Mouse (Mus musculus) stomach, embryonic 14.5 days (tissue): Measurements from ENCODE around the gene Bach2. TPM values are rescaled to one million over a fixed set of nuclear protein-coding genes. Genes with fewer than 3 reads are reported as not detected.

Source experiments
- ATAC-seq: fragments of 200-750 bp; cut with Nextera tagmentation; 2 replicates; pipeline ENCODE4 v1.8.0; 2017; ENCODE audit warnings: low read depth, moderate TSS enrichment; ENCODE audit not compliant: insufficient number of reproducible peaks, insufficient read depth, low FRiP score
- H3K27ac ChIP-seq: fragments of 300-500 bp; sonication (generic); 2 replicates; pipeline ENCODE4 v1.5.1; 2014; ENCODE audit warnings: mild to moderate bottlenecking, low read length, moderate library complexity, mixed read lengths
- H3K27me3 ChIP-seq: fragments of 300-500 bp; sonication (generic); 2 replicates; pipeline ENCODE4 v1.6.1; 2014; ENCODE audit warnings: low read length, control low read depth, mixed read lengths; ENCODE audit not compliant: control insufficient read depth, insufficient read depth
- H3K36me3 ChIP-seq: fragments of 300-500 bp; sonication (generic); 2 replicates; pipeline ENCODE4 v1.6.1; 2014; ENCODE audit warnings: mild to moderate bottlenecking, control low read depth, low read length, moderate library complexity, mixed read lengths; ENCODE audit not compliant: control insufficient read depth, insufficient read depth
- H3K4me1 ChIP-seq: fragments of 300-500 bp; sonication (generic); 2 replicates; pipeline ENCODE4 v1.6.1; 2014; ENCODE audit warnings: low read length, control low read depth, mixed read lengths; ENCODE audit not compliant: control insufficient read depth, insufficient read depth
- H3K4me2 ChIP-seq: fragments of 300-500 bp; sonication (generic); replicated peaks from 2 replicates; pipeline ENCODE4 v1.6.1; 2014; ENCODE audit warnings: low read depth, low read length, control low read depth
- H3K4me3 ChIP-seq: fragments of 300-500 bp; sonication (generic); 2 replicates; pipeline ENCODE4 v1.5.1; 2014; ENCODE audit warnings: low read depth, low read length, control low read depth
- H3K9ac ChIP-seq: fragments of 300-500 bp; sonication (generic); replicated peaks from 2 replicates; pipeline ENCODE4 v1.6.1; 2014; ENCODE audit warnings: low read depth, mild to moderate bottlenecking, control low read depth, low read length, moderate library complexity, mixed read lengths
- H3K9me3 ChIP-seq: fragments of 300-500 bp; sonication (generic); 2 replicates; pipeline ENCODE4 v1.6.1; 2016; ENCODE audit warnings: low read depth, low read length, control low read depth; ENCODE audit not compliant: control insufficient read depth
- WGBS: fragments of 180-500 bp; shearing (Covaris S2); extraction: QIAGEN DNeasy Blood & Tissue Kit; methylation state at CpG from one replicate; pipeline ENCODE4 v1.1.7; 2014; 5-methylcytosine and 5-hydroxymethylcytosine counted together
- polyA plus RNA-seq: library from polyadenylated mRNA; unstranded; fragments of >200 nt; fragmentation: Nextera tagmentation; extraction: Ambion mirVana; gene quantifications from 2 replicates; pipeline ENCODE4 v1.2.1, GENCODE M21; 2014

The Bach2 gene
- polyA plus RNA-seq, 1 experiment from 2014 or later = 8.4 TPM

- H3K4me3 ChIP-seq = no peak overlapping the region
- 51% methylated on average over 9 of the region's 9 CpGs for WGBS
- no peak overlapping the region for H3K9ac ChIP-seq
- peaks cover 12% of the 10 kb centered on the region; the same call in 1 of the 2 replicates for H3K4me1 ChIP-seq
- no peak overlapping the region for H3K27ac ChIP-seq
- H3K4me2 ChIP-seq = no peak overlapping the region
- no peak for ATAC-seq
- H3K9me3 ChIP-seq = no peaks in the 10 kb centered on the region
- no peaks in the 10 kb centered on the region for H3K27me3 ChIP-seq
- H3K36me3 ChIP-seq = no peaks in the 10 kb centered on the region
Measured at GRCm38 (mm10) chr4:32575165-32575564, 336.6 kb downstream of the Bach2 start.

- ATAC-seq = no peak
- Histone ChIP-seq H3K4me3 (no peak overlapping the region), H3K4me2 (no peak overlapping the region), H3K27ac (no peak overlapping the region), H3K4me1 (no peaks in the 10 kb centered on the region), H3K36me3 (no peaks in the 10 kb centered on the region), H3K9me3 (no peaks in the 10 kb centered on the region), H3K27me3 (no peaks in the 10 kb centered on the region), H3K9ac (no peak overlapping the region)
- 76% methylated on average over 8 of the region's 8 CpGs for WGBS
Measured at GRCm38 (mm10) chr4:32579850-32580249, 341.2 kb downstream of the Bach2 start.

- ATAC-seq = no peak
- Histone ChIP-seq H3K9ac (no peak overlapping the region), H3K36me3 (no peaks in the 10 kb centered on the region), H3K27me3 (no peaks in the 10 kb centered on the region), H3K27ac (no peak overlapping the region), H3K4me3 (no peak overlapping the region), H3K9me3 (no peaks in the 10 kb centered on the region), H3K4me2 (no peak overlapping the region), H3K4me1 (no peaks in the 10 kb centered on the region)
- 66% methylated on average over 6 of the region's 6 CpGs for WGBS
Measured at GRCm38 (mm10) chr4:32584181-32584580, 345.6 kb downstream of the Bach2 start.

- no peak overlapping the region for H3K4me3 ChIP-seq
- H3K9ac ChIP-seq = no peak overlapping the region
- H3K27ac ChIP-seq = no peak overlapping the region
- no peaks in the 10 kb centered on the region for H3K27me3 ChIP-seq
- H3K36me3 ChIP-seq = no peaks in the 10 kb centered on the region
- WGBS = 20% methylated on average over 9 of the region's 9 CpGs
- no peak overlapping the region for H3K4me2 ChIP-seq
- H3K9me3 ChIP-seq = no peaks in the 10 kb centered on the region
- H3K4me1 ChIP-seq = no peaks in the 10 kb centered on the region
- no peak for ATAC-seq
Measured at GRCm38 (mm10) chr4:32586596-32586995, 348.0 kb downstream of the Bach2 start.

- 87% methylated on average over 5 of the region's 5 CpGs for WGBS
- Histone ChIP-seq H3K36me3 (no peaks in the 10 kb centered on the region), H3K4me2 (no peak overlapping the region), H3K27ac (no peak overlapping the region), H3K27me3 (no peaks in the 10 kb centered on the region), H3K4me1 (no peaks in the 10 kb centered on the region), H3K4me3 (no peak overlapping the region), H3K9ac (no peak overlapping the region), H3K9me3 (no peaks in the 10 kb centered on the region)
- no peak for ATAC-seq
Measured at GRCm38 (mm10) chr4:32587543-32587942, 348.9 kb downstream of the Bach2 start.

- 84% methylated on average over 6 of the region's 6 CpGs for WGBS
- H3K4me2 ChIP-seq = no peak overlapping the region
- ATAC-seq = no peak
Measured at GRCm38 (mm10) chr4:32588237-32588636, 349.6 kb downstream of the Bach2 start.

GRCm38 (mm10) chr4:32601135-32601534 is 362.5 kb downstream of the Bach2 start:
- ATAC-seq = no peak
- no peaks in the 10 kb centered on the region for H3K27me3 ChIP-seq

More at GRCm38 (mm10) chr4:32588237-32588636, 349.6 kb downstream of the Bach2 start:
- Histone ChIP-seq H3K9ac (no peak overlapping the region), H3K9me3 (no peaks in the 10 kb centered on the region), H3K27ac (no peak overlapping the region), H3K4me3 (no peak overlapping the region), H3K27me3 (no peaks in the 10 kb centered on the region), H3K4me1 (no peaks in the 10 kb centered on the region), H3K36me3 (no peaks in the 10 kb centered on the region)

GRCm38 (mm10) chr4:32602660-32603059 is 364.1 kb downstream of the Bach2 start, which contains the start of gene Gja10:
TSS of gene Gja10 (minus strand) at chr4:32602760.
- no peak within 1 kb of the TSS for H3K27ac ChIP-seq
- H3K9ac ChIP-seq = no peak within 1 kb of the TSS
- ATAC-seq = no peak
- H3K4me1 ChIP-seq = no peaks in the 10 kb centered on the region
- no peak within 1 kb of the TSS for H3K4me3 ChIP-seq
- H3K36me3 ChIP-seq = no peaks in the 10 kb centered on the region
- H3K4me2 ChIP-seq = no peak within 1 kb of the TSS
- H3K9me3 ChIP-seq = no peaks in the 10 kb centered on the region
- WGBS = 62% methylated on average over 3 of the region's 3 CpGs
- H3K27me3 ChIP-seq = no peaks in the 10 kb centered on the region

More at GRCm38 (mm10) chr4:32601135-32601534, 362.5 kb downstream of the Bach2 start:
- Histone ChIP-seq H3K36me3 (no peaks in the 10 kb centered on the region), H3K4me1 (no peaks in the 10 kb centered on the region), H3K4me3 (no peak overlapping the region), H3K9me3 (no peaks in the 10 kb centered on the region), H3K9ac (no peak overlapping the region), H3K27ac (no peak overlapping the region), H3K4me2 (no peak overlapping the region)
- 21% methylated on average over 12 of the region's 12 CpGs for WGBS
